16 mouse cellular contexts compared by ENCODE assay signal in the genomic region with DNA sequence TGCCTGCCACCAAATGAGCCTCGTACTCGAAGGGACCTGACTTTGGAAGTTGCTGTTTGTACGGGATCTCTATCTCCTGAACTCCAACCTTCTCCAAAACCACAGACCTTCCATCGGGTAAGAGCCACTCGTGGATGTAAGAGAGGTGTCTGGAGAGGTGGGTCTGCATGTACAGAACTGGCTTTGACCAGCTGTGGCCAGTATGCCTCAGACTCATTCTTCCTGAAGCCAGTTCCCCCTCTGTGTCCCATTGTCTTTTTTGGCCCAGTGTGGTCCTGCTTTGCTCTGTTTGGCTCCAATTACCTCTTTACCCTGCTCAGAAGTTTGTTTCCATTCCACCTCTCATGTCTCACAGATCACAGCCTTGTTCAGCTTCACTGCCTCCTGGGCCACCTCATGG.
"Had no signal": no experiment of that assay in that cellular context is flagged by ENCODE, and none has a peak within 500 bp of the region (broad histone marks: within the 10 kb centered on the region; RNA-seq: fewer than 3 reads in every experiment).

No protein-coding gene starts in this region.

- H3K9me3 ChIP-seq: limb, embryonic 10.5 days; limb, embryonic 13.5 days; liver, embryonic 13.5 days; midbrain, embryonic 13.5 days had no signal

- H3K4me2 ChIP-seq: limb, embryonic 13.5 days; liver, embryonic 13.5 days; lung, embryonic 14.5 days; midbrain, embryonic 13.5 days had no signal

- H3K9ac ChIP-seq: limb, embryonic 13.5 days; liver, embryonic 13.5 days; lung, embryonic 14.5 days; midbrain, embryonic 13.5 days had no signal

- H3K4me3 ChIP-seq: layer of hippocampus, adult 2 months; limb, embryonic 10.5 days; limb, embryonic 13.5 days; liver, embryonic 13.5 days; midbrain, embryonic 13.5 days had no signal

- H3K36me3 ChIP-seq: limb, embryonic 10.5 days; limb, embryonic 13.5 days; liver, embryonic 13.5 days; midbrain, embryonic 13.5 days had no signal

- DNase-seq: kidney, adult 2 months; kidney, postnatal 10 days; layer of hippocampus, adult 9-11 months; liver; liver, embryonic 13.5 days; lung, embryonic 14.5 days; thymus, adult 2 months; thymus, postnatal 14 days; thymus, postnatal 4 days had no signal

- ATAC-seq: intestine, postnatal 0 days; lung, postnatal 0 days; midbrain, embryonic 13.5 days had no signal

- H3K27me3 ChIP-seq: limb, embryonic 13.5 days; liver, embryonic 13.5 days; midbrain, embryonic 13.5 days had no signal

- H3K27ac ChIP-seq: layer of hippocampus, adult 2 months; limb, embryonic 10.5 days; limb, embryonic 13.5 days; liver, embryonic 13.5 days; macrophage; midbrain, embryonic 13.5 days had no signal
